Mouse (Mus musculus) ovary, adult 2 months (tissue): ENCODE measurements around the gene Gm7102. TPM values are rescaled to one million over a fixed set of nuclear protein-coding genes. Genes with fewer than 3 reads are reported as not detected.

Experiments used
- polyA plus RNA-seq: library from polyadenylated mRNA; depleted of rRNA; stranded (reverse); fragments of >200 nt; gene quantifications from 2 replicates; pipeline ENCODE4 v1.2.3, GENCODE M21; 2012; rRNA removed

The Gm7102 gene
- polyA plus RNA-seq, result 0.10 TPM in 1 of 2 replicates, not detected in the other

DNA sequence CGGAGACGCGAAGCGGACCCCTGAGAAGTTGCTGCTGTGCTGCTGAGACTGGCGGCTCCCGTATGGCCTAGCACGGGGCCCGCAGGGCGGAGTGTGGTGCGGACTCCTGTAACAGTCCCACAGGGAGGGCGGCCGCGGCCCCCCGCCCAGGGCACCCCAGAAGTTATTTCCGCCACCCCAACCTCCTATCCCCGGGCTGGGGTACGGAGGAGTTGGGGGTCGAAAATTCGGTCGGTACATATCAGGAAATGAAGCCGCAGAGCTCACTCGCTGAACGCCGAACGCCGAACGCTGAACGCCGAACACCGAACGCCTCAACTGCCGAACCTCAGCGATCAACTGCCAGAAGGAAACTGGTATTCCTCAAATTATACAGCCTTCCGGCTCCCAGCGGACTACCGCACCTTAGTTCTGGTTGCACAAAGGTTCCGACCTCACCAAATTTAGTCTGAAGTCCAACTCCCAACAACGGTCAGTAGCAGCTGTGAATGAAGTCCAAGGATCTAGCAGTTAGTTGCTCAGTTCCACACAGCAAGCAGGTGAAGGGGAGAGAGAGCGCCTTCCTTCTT is at the start of gene Gm7102:
Gm7102 (minus strand) TSS at position 554 of the 569 bp plus-strand sequence.

DNA sequence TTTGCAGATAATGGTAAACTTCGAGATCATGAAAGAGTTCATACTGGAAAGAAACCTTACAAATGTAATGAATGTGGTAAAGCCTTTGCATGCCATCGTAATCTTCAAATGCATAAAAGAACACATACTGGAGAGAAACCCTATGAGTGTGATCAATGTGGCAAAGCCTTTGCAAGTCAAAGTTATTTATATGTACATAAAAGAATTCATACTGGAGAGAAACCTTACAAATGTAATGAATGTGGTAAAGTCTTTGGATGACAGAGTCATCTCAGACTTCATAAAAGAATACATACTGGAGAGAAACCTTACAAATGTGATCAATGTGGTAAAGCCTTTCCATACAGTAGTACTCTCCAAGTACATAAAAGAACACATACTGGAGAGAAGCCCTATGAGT is 7.5 kb upstream of the Gm7102 start, which contains the start of gene Gm6020:
Gm6020 (plus strand) TSS at position 301 of the 400 bp plus-strand sequence.

GRCm38 (mm10) chr19:61140342-61141206 is 35.5 kb downstream of the Gm7102 start, which contains the start of gene Zfp950:
Gene Zfp950, minus strand, starts transcription at chr19:61140840.

Other genes starting within 250 kb of the Gm7102 start
- 7.1 and 11.5 TPM in 2 replicates for gene Zfp950, start 35.5 kb downstream of the Gm7102 start, polyA plus RNA-seq
- gene Gm6020, start 7.6 kb upstream of the Gm7102 start, polyA plus RNA-seq, result not detected in 2 replicates
- 303 and 349 TPM in 2 replicates for gene Csf2ra, start 52.1 kb upstream of the Gm7102 start, polyA plus RNA-seq
- gene Gm21060, start 120.8 kb upstream of the Gm7102 start, polyA plus RNA-seq, result not detected in 2 replicates